Mouse (Mus musculus): ENCODE measurements around the gene Mmrn2. TPM values are rescaled to one million over a fixed set of nuclear protein-coding genes. Genes with fewer than 3 reads are reported as not detected.

Gene Mmrn2
- total and polyA plus RNA-seq, 3 experiments: 0.03 to 0.08 TPM; not detected in 1

- DNase-seq (ENCODE audit: low read depth, low spot score): no peak
- H3K9ac ChIP-seq (ENCODE audit: control insufficient read depth, low read depth, low read length, poor library complexity, severe bottlenecking): no peak overlapping the region
- no peak overlapping the region for H3K27ac ChIP-seq (ENCODE audit: control insufficient read depth, low read depth, low read length)
- H3K79me2 ChIP-seq (ENCODE audit: control insufficient read depth, insufficient read depth, low read length, poor library complexity): no peaks in the 10 kb centered on the region; the same call in 1 of the 2 replicates
- peaks cover 6 to 7% of the 10 kb centered on the region in 2 experiments for H3K4me1 ChIP-seq (ENCODE audit: control insufficient read depth in 1 of 2, insufficient read depth in 2 of 2, low read length in 2 of 2)
- H3K27me3 ChIP-seq (ENCODE audit: control insufficient read depth in 1 of 2, insufficient read depth in 2 of 2, low read length in 2 of 2): no peaks in the 10 kb centered on the region
- no peaks in the 10 kb centered on the region for H3K9me3 ChIP-seq (replicated peaks; ENCODE audit: insufficient read depth, low read length)
- H3K4me3 ChIP-seq (ENCODE audit: control insufficient read depth in 1 of 2, insufficient read depth in 1 of 2, low read depth in 2 of 2, low read length in 2 of 2): no peak overlapping the region
- TF ChIP-seq TCF12 (IDR thresholded peaks at IDR 0.05; ENCODE audit: low read depth, low read length) (no peak), ZNF384 (IDR thresholded peaks at IDR 0.05; ENCODE audit: low read depth, low read length) (no peak), JUND (IDR thresholded peaks at IDR 0.05; ENCODE audit: low read depth, low read length) (no peak), UBTF (IDR thresholded peaks at IDR 0.05; ENCODE audit: borderline replicate concordance, insufficient read depth, low read depth, low read length) (no peak), RAD21 (IDR thresholded peaks at IDR 0.05; ENCODE audit: low read depth, low read length) (no peak), CHD2 (IDR thresholded peaks at IDR 0.05; ENCODE audit: low read length) (no peak), USF1 (IDR thresholded peaks at IDR 0.05; ENCODE audit: low read depth, low read length) (no peak), ETS1 (IDR thresholded peaks at IDR 0.05; ENCODE audit: low read depth, low read length) (no peak), ZMIZ1 (IDR thresholded peaks at IDR 0.05; ENCODE audit: low read depth, low read length) (no peak)
- peaks cover 0 to 7% of the 10 kb centered on the region in 2 experiments; a peak in 2 of 4 replicates for H3K36me3 ChIP-seq (ENCODE audit: control insufficient read depth in 1 of 2, insufficient read depth in 2 of 2, low read length in 2 of 2)
Measured at GRCm38 (mm10) chr14:34357671-34358455, 17.4 kb upstream of the Mmrn2 start.

- peaks cover 0 to 7% of the 10 kb centered on the region in 2 experiments; a peak in 2 of 4 replicates for H3K36me3 ChIP-seq (ENCODE audit: control insufficient read depth in 1 of 2, insufficient read depth in 2 of 2, low read length in 2 of 2)
- no peak for DNase-seq (ENCODE audit: low read depth, low spot score)
- H3K27me3 ChIP-seq (ENCODE audit: control insufficient read depth in 1 of 2, insufficient read depth in 2 of 2, low read length in 2 of 2): no peaks in the 10 kb centered on the region
- no peaks in the 10 kb centered on the region for H3K9me3 ChIP-seq (replicated peaks; ENCODE audit: insufficient read depth, low read length)
- no peak overlapping the region for H3K9ac ChIP-seq (ENCODE audit: control insufficient read depth, low read depth, low read length, poor library complexity, severe bottlenecking)
- peaks cover 5% of the 10 kb centered on the region in 2 experiments for H3K4me1 ChIP-seq (ENCODE audit: control insufficient read depth in 1 of 2, insufficient read depth in 2 of 2, low read length in 2 of 2)
- H3K27ac ChIP-seq (ENCODE audit: control insufficient read depth, low read depth, low read length): no peak overlapping the region
- no peak for TF ChIP-seq MYB (IDR thresholded peaks at IDR 0.05; ENCODE audit: low read depth, low read length)
- TF ChIP-seq MAFK (IDR thresholded peaks at IDR 0.05; ENCODE audit: borderline replicate concordance, low read depth, low read length): no peak
- no peak for TF ChIP-seq EP300 (IDR thresholded peaks at IDR 0.05; ENCODE audit: low read depth in 1 of 2, low read length in 2 of 2)
- TF ChIP-seq ZKSCAN1 (IDR thresholded peaks at IDR 0.05; ENCODE audit: low read depth, low read length): no peak
- no peak for TF ChIP-seq POLR2AphosphoS2 (IDR thresholded peaks at IDR 0.05; ENCODE audit: low read length)
- no peak for TF ChIP-seq NRF1 (IDR thresholded peaks at IDR 0.05; ENCODE audit: insufficient read depth, low read depth, low read length, poor library complexity, severe bottlenecking)
- TF ChIP-seq MAZ (IDR thresholded peaks at IDR 0.05; ENCODE audit: low read depth, low read length): no peak
- no peak for TF ChIP-seq NELFE (IDR thresholded peaks at IDR 0.05; ENCODE audit: low read depth, low read length)
- TF ChIP-seq MAX (IDR thresholded peaks at IDR 0.05; ENCODE audit: low read length): no peak
- TF ChIP-seq ELF1 (IDR thresholded peaks at IDR 0.05; ENCODE audit: low read depth, low read length): no peak
- TF ChIP-seq SIN3A (IDR thresholded peaks at IDR 0.05; ENCODE audit: low read length): no peak
- no peak for TF ChIP-seq GATA1 (IDR thresholded peaks at IDR 0.05; ENCODE audit: low read depth, low read length)
- TF ChIP-seq E2F4 (IDR thresholded peaks at IDR 0.05; ENCODE audit: borderline replicate concordance, low read depth, low read length): no peak
- no peak for TF ChIP-seq MYC (IDR thresholded peaks at IDR 0.05; ENCODE audit: low read depth, low read length)
- no peak for TF ChIP-seq USF2 (IDR thresholded peaks at IDR 0.05; ENCODE audit: borderline replicate concordance in 1 of 2, insufficient read depth in 1 of 2, low read depth in 1 of 2, low read length in 2 of 2)
- no peak for TF ChIP-seq HCFC1 (IDR thresholded peaks at IDR 0.05; ENCODE audit: low read depth, low read length)
- TF ChIP-seq MXI1 (IDR thresholded peaks at IDR 0.05; ENCODE audit: low read depth, low read length): no peak
- TF ChIP-seq TAL1 (IDR thresholded peaks at IDR 0.05; ENCODE audit: low read length): no peak
- no peak for TF ChIP-seq POLR2AphosphoS5 (IDR thresholded peaks at IDR 0.05; ENCODE audit: borderline replicate concordance, low read depth, low read length)
- no peak overlapping the region for H3K4me3 ChIP-seq (ENCODE audit: control insufficient read depth in 1 of 2, insufficient read depth in 1 of 2, low read depth in 2 of 2, low read length in 2 of 2)
- no peaks in the 10 kb centered on the region; the same call in 1 of the 2 replicates for H3K79me2 ChIP-seq (ENCODE audit: control insufficient read depth, insufficient read depth, low read length, poor library complexity)
Measured at GRCm38 (mm10) chr14:34359676-34360244, 15.5 kb upstream of the Mmrn2 start.
